Mouse (Mus musculus): ENCODE results near the gene Rtkn2. TPM values are rescaled to one million over a fixed set of nuclear protein-coding genes. Genes with fewer than 3 reads are reported as not detected.

Rtkn2 gene
- polyA plus RNA-seq, 1 experiment from 2014 or later = 6.5 TPM

DNA sequence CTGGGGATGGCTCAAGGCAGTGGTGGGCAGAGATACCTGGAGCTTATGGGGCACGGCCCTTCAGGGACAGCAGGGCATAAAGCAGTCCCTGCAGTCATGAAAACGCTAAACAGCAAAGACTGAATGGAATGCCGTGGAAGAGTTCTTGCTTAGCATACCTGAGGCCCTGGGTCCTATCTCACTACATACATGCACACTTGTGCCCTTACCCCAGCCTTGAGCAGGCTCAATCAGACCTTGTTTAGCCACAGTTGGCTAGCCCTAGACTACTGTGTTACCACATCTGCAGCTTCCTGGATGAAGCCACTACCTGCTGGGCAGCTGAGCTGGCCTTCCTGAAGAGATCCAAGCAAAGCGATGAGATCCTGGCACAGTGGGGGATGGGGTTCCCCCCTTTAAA is 93.3 kb downstream of the Rtkn2 start:
- WGBS = 89% methylated on average over 4 of the region's 4 CpGs
- Histone ChIP-seq H3K4me1 (ENCODE audit: control insufficient read depth, insufficient read depth, low read length) (no peaks in the 10 kb centered on the region), H3K27me3 (ENCODE audit: control insufficient read depth, insufficient read depth, low read length) (no peaks in the 10 kb centered on the region), H3K4me3 (replicated peaks; ENCODE audit: low read length) (no peak overlapping the region), H3K27ac (ENCODE audit: low read length) (no peak overlapping the region), H3K36me3 (ENCODE audit: control insufficient read depth, insufficient read depth, low read length) (no peaks in the 10 kb centered on the region), H3K9ac (ENCODE audit: low read length) (no peak overlapping the region), H3K4me2 (ENCODE audit: low read depth, low read length) (no peak overlapping the region), H3K9me3 (replicated peaks; ENCODE audit: control insufficient read depth, low read length) (no peaks in the 10 kb centered on the region)
- ATAC-seq (ENCODE audit: insufficient read depth, low FRiP score) = no peak

DNA sequence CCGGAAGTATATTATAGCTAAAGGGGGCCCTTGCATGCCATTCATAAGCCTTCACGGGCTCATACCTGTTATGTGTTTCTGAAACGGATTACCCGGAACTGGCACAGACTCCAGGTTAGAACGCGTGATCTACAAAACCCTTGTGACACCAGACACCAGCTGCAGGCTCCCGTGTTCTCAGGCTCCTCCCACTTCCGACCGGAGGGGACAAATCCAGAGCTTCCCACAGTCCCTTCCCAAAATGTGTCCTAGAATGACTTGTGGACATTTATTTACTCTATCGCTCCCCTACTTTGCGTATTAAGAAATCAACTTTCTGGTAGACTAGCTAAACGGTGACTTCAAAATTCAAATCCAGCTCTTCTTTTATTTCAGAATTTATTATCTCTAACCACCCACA is 94.9 kb downstream of the Rtkn2 start:
- Histone ChIP-seq H3K27ac (ENCODE audit: low read length) (no peak overlapping the region), H3K4me2 (ENCODE audit: low read depth, low read length) (no peak overlapping the region), H3K4me1 (ENCODE audit: control insufficient read depth, insufficient read depth, low read length) (no peaks in the 10 kb centered on the region), H3K36me3 (ENCODE audit: control insufficient read depth, insufficient read depth, low read length) (no peaks in the 10 kb centered on the region), H3K9me3 (replicated peaks; ENCODE audit: control insufficient read depth, low read length) (no peaks in the 10 kb centered on the region), H3K4me3 (replicated peaks; ENCODE audit: low read length) (no peak overlapping the region), H3K27me3 (ENCODE audit: control insufficient read depth, insufficient read depth, low read length) (no peaks in the 10 kb centered on the region), H3K9ac (ENCODE audit: low read length) (no peak overlapping the region)
- no peak for ATAC-seq (ENCODE audit: insufficient read depth, low FRiP score)
- 80% methylated on average over 12 of the region's 12 CpGs for WGBS

DNA sequence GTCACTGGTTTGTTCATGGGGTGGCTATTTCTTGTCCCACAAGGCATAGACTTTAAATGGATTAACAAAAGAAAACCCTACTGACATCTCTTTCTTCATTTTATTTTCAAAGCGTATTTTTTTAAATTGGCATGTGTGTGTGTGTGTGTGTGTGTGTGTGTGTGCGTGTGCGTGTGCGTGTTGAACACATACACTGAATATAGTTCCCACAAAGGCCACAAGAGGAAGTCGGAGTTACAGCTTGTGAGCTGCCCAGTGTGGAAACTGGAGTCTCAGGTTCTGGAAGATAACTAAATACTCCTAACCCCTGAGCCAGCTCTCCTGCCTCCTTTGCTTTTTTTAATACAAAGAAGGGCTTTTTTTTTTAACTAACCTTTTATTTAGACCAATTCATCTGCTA is 95.8 kb downstream of the Rtkn2 start:
- Histone ChIP-seq H3K4me2 (ENCODE audit: low read depth, low read length) (no peak overlapping the region), H3K27me3 (ENCODE audit: control insufficient read depth, insufficient read depth, low read length) (no peaks in the 10 kb centered on the region), H3K27ac (ENCODE audit: low read length) (no peak overlapping the region), H3K4me3 (replicated peaks; ENCODE audit: low read length) (no peak overlapping the region), H3K4me1 (ENCODE audit: control insufficient read depth, insufficient read depth, low read length) (no peaks in the 10 kb centered on the region), H3K9ac (ENCODE audit: low read length) (no peak overlapping the region), H3K9me3 (replicated peaks; ENCODE audit: control insufficient read depth, low read length) (no peaks in the 10 kb centered on the region), H3K36me3 (ENCODE audit: control insufficient read depth, insufficient read depth, low read length) (no peaks in the 10 kb centered on the region)
- ATAC-seq (ENCODE audit: insufficient read depth, low FRiP score) = no peak
- 90% methylated on average over 5 of the region's 5 CpGs for WGBS

DNA sequence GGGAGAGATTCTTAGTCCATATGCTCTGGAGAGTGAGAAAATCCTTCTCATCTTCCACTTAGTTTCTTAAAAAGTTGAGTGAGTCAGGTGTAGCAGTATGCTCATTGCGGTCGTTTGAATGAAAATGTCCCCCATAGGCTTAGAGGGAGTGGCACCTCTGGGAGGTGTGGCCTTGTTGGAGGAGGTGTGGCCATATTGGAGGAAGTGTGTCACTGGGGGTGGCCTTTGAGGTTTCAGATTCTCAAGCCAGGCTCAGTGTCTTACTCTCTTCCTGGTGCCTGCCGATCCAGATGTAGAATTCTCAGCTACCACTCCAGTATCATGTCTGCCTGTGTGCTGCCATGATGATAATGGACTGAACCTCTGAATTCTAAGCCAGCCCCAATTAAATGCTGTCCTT is 99.3 kb downstream of the Rtkn2 start:
- WGBS = 92% methylated on average over 3 of the region's 3 CpGs
- no peaks in the 10 kb centered on the region for H3K36me3 ChIP-seq (ENCODE audit: control insufficient read depth, insufficient read depth, low read length)
- no peak overlapping the region for H3K27ac ChIP-seq (ENCODE audit: low read length)
- no peaks in the 10 kb centered on the region for H3K27me3 ChIP-seq (ENCODE audit: control insufficient read depth, insufficient read depth, low read length)
- H3K4me1 ChIP-seq (ENCODE audit: control insufficient read depth, insufficient read depth, low read length) = no peaks in the 10 kb centered on the region
- H3K9me3 ChIP-seq (replicated peaks; ENCODE audit: control insufficient read depth, low read length) = no peaks in the 10 kb centered on the region
- no peak overlapping the region for H3K4me3 ChIP-seq (replicated peaks; ENCODE audit: low read length)
- no peak for ATAC-seq (ENCODE audit: insufficient read depth, low FRiP score)
- no peak overlapping the region for H3K4me2 ChIP-seq (ENCODE audit: low read depth, low read length)
- no peak overlapping the region for H3K9ac ChIP-seq (ENCODE audit: low read length)

DNA sequence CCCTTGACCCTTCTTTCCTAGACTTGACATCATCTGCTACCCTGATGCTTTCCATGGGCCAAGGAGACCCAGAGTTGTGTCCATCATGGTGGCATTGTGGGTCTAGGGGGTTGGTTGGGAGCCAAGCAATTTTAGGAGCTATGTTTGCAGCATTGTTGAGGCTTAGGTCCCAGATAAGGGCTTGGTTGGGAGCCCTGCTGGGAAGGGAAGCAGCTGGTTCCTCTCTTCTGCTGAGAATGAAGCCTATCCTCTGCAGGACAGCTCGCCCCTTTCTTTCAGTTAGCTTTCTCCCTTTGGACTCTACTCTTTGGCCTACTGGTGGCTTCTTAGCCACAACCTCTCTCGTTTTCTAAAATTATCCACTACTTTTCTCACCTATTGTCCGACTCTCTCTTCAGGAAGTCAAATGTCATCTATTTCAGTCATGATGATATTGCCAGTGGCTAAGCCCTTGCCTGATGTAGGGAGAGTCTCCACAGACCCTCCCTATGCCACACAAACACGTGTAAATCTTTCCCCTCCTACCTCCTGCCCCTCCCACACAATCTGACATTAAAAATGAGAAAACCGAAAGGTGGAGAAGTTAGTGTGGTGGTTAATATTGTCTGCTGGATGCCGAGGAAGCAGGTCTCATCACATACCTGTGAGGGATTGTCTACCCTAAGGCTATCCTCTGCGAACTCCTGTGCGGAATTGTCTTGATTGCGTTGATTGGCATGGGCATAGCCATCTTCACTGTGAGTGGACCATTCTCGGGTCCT is 100.7 kb downstream of the Rtkn2 start:
- no peaks in the 10 kb centered on the region for H3K4me1 ChIP-seq (ENCODE audit: control insufficient read depth, insufficient read depth, low read length)
- WGBS = 82% methylated on average over 10 of the region's 10 CpGs
- no peaks in the 10 kb centered on the region for H3K9me3 ChIP-seq (replicated peaks; ENCODE audit: control insufficient read depth, low read length)
- H3K4me3 ChIP-seq (replicated peaks; ENCODE audit: low read length) = no peak overlapping the region
- H3K36me3 ChIP-seq (ENCODE audit: control insufficient read depth, insufficient read depth, low read length) = no peaks in the 10 kb centered on the region
- no peak overlapping the region for H3K27ac ChIP-seq (ENCODE audit: low read length)
- no peak overlapping the region for H3K4me2 ChIP-seq (ENCODE audit: low read depth, low read length)
- H3K9ac ChIP-seq (ENCODE audit: low read length) = no peak overlapping the region
- H3K27me3 ChIP-seq (ENCODE audit: control insufficient read depth, insufficient read depth, low read length) = no peaks in the 10 kb centered on the region
- no peak for ATAC-seq (ENCODE audit: insufficient read depth, low FRiP score)

DNA sequence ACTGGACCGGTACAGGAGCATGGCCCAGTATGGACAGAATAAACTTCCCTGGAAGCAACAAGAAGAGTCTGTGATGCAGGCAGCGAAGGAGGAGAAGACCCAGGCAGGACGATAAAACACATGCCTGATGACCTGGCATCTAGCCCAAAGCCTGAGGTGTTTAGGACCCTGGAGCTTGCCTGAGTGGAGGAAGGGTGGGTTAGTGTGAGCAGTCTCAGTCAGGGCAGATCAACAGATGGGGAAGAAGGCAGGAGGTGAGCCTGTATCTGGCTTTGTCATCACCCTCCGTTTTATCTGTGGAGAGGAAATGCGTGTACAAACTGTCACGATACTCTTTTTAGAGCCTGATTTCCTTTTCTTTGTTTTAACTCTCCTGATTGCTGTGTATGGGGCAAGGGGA is 102.3 kb downstream of the Rtkn2 start:
- WGBS = 51% methylated on average over 6 of the region's 6 CpGs

DNA sequence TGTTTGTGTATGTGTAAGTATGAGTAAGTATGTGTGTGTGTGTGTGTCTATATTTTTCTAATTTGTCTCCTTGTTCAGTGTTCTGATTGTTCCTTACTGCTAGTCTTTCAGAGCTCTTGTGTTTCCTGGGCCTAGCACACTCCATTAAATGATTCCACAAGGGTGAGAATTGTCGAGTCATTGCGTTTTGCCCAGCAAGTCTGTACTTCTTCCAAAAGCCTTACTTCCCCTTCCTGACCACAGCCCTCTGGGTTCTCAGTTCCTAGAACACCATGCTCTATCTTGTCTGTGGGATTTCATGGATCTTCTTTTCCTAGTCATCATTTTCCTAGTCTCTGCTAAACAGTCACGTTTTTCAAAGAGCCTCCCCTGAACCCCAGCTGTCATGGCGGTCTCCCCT is 106.2 kb downstream of the Rtkn2 start:
- no peak overlapping the region for H3K4me3 ChIP-seq (replicated peaks; ENCODE audit: low read length)
- H3K36me3 ChIP-seq (ENCODE audit: control insufficient read depth, insufficient read depth, low read length) = no peaks in the 10 kb centered on the region
- H3K9me3 ChIP-seq (replicated peaks; ENCODE audit: control insufficient read depth, low read length) = no peaks in the 10 kb centered on the region
- H3K27me3 ChIP-seq (ENCODE audit: control insufficient read depth, insufficient read depth, low read length) = no peaks in the 10 kb centered on the region
- no peak for ATAC-seq (ENCODE audit: insufficient read depth, low FRiP score)
- no peak overlapping the region for H3K9ac ChIP-seq (ENCODE audit: low read length)
- H3K4me2 ChIP-seq (ENCODE audit: low read depth, low read length) = no peak overlapping the region
- peaks cover 6% of the 10 kb centered on the region; the same call in 1 of the 2 replicates for H3K4me1 ChIP-seq (ENCODE audit: control insufficient read depth, insufficient read depth, low read length)
- H3K27ac ChIP-seq (ENCODE audit: low read length) = no peak overlapping the region
- 68% methylated on average over 4 of the region's 4 CpGs for WGBS

More for the DNA sequence above, 102.3 kb downstream of the Rtkn2 start:
- no peaks in the 10 kb centered on the region for H3K9me3 ChIP-seq (replicated peaks; ENCODE audit: control insufficient read depth, low read length)
- H3K9ac ChIP-seq (ENCODE audit: low read length) = no peak overlapping the region
- H3K4me2 ChIP-seq (ENCODE audit: low read depth, low read length) = no peak overlapping the region
- H3K27me3 ChIP-seq (ENCODE audit: control insufficient read depth, insufficient read depth, low read length) = no peaks in the 10 kb centered on the region
- H3K27ac ChIP-seq (ENCODE audit: low read length) = no peak overlapping the region
- no peak for ATAC-seq (ENCODE audit: insufficient read depth, low FRiP score)
- no peak overlapping the region for H3K4me3 ChIP-seq (replicated peaks; ENCODE audit: low read length)
- H3K4me1 ChIP-seq (ENCODE audit: control insufficient read depth, insufficient read depth, low read length) = no peaks in the 10 kb centered on the region
- no peaks in the 10 kb centered on the region for H3K36me3 ChIP-seq (ENCODE audit: control insufficient read depth, insufficient read depth, low read length)

DNA sequence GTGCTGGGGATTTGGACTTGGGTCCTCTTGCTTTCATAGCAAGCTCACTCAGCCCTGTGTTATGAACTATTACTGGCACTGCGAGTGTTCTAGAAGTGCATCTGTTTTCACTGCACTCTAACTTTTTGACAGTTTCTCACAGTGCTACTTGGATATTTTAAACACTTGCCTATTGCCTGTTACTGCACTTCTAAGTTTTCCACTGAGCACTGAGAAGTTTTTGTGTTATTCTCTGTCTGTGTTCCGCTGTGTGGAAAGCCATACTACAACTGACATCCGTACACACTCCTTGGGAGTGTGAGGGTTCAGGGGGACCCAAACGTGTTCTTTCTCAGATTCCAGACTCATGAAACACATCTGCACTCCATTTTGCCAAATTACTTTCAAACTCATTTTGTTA is 107.6 kb downstream of the Rtkn2 start:
- no peak overlapping the region for H3K4me3 ChIP-seq (replicated peaks; ENCODE audit: low read length)
- no peaks in the 10 kb centered on the region for H3K27me3 ChIP-seq (ENCODE audit: control insufficient read depth, insufficient read depth, low read length)
- H3K36me3 ChIP-seq (ENCODE audit: control insufficient read depth, insufficient read depth, low read length) = no peaks in the 10 kb centered on the region
- no peak overlapping the region for H3K4me2 ChIP-seq (ENCODE audit: low read depth, low read length)
- peaks cover 13% of the 10 kb centered on the region for H3K4me1 ChIP-seq (ENCODE audit: control insufficient read depth, insufficient read depth, low read length)
- H3K9me3 ChIP-seq (replicated peaks; ENCODE audit: control insufficient read depth, low read length) = no peaks in the 10 kb centered on the region
- H3K9ac ChIP-seq (ENCODE audit: low read length) = no peak overlapping the region
- 42% methylated on average over 4 of the region's 4 CpGs for WGBS
- no peak for ATAC-seq (ENCODE audit: insufficient read depth, low FRiP score)
- H3K27ac ChIP-seq (ENCODE audit: low read length) = peak overlapping the region; percentile 62; the same call in 1 of the 2 replicates

DNA sequence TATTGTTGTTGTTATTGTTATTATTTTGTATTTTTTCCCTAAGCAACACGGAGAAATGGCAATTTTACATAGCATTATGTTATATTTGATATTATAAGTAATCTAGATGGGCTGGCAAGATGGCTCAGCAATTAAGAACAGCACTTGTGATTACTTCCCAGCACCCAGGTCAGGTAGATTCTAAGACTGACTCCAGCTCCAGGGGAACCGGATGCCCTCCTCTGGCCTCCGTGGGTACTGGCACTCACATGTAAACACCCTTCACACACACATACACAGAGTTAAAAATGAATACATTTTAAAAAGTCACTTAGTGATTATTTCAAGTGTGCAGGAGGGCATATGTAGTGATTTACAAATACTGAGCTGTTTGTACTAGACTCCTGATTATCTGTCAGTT is 108.4 kb downstream of the Rtkn2 start:
- Histone ChIP-seq H3K27ac (ENCODE audit: low read length) (no peak overlapping the region), H3K4me2 (ENCODE audit: low read depth, low read length) (no peak overlapping the region), H3K36me3 (ENCODE audit: control insufficient read depth, insufficient read depth, low read length) (no peaks in the 10 kb centered on the region), H3K4me3 (replicated peaks; ENCODE audit: low read length) (no peak overlapping the region), H3K9me3 (replicated peaks; ENCODE audit: control insufficient read depth, low read length) (no peaks in the 10 kb centered on the region), H3K9ac (ENCODE audit: low read length) (no peak overlapping the region), H3K4me1 (ENCODE audit: control insufficient read depth, insufficient read depth, low read length) (peaks cover 13% of the 10 kb centered on the region), H3K27me3 (ENCODE audit: control insufficient read depth, insufficient read depth, low read length) (no peaks in the 10 kb centered on the region)
- WGBS = 66% methylated on average over 3 of the region's 3 CpGs
- ATAC-seq (ENCODE audit: insufficient read depth, low FRiP score) = no peak

Data from stomach, embryonic 16.5 days (tissue).